Mouse (Mus musculus) A20 (cell line): Measurements from ENCODE around the gene Fbxl8.
"Not testable (repeated sequence)": the region's sequence is repeated elsewhere in the genome, so short reads cannot be mapped to it uniquely, and the experiment has no call there.

Experiments used
- DNase-seq: peaks from one replicate; pipeline ENCODE4 v3.0.0-alpha.2; 2011; ENCODE audit warnings: low read depth, low spot score

Fbxl8 gene

DNA sequence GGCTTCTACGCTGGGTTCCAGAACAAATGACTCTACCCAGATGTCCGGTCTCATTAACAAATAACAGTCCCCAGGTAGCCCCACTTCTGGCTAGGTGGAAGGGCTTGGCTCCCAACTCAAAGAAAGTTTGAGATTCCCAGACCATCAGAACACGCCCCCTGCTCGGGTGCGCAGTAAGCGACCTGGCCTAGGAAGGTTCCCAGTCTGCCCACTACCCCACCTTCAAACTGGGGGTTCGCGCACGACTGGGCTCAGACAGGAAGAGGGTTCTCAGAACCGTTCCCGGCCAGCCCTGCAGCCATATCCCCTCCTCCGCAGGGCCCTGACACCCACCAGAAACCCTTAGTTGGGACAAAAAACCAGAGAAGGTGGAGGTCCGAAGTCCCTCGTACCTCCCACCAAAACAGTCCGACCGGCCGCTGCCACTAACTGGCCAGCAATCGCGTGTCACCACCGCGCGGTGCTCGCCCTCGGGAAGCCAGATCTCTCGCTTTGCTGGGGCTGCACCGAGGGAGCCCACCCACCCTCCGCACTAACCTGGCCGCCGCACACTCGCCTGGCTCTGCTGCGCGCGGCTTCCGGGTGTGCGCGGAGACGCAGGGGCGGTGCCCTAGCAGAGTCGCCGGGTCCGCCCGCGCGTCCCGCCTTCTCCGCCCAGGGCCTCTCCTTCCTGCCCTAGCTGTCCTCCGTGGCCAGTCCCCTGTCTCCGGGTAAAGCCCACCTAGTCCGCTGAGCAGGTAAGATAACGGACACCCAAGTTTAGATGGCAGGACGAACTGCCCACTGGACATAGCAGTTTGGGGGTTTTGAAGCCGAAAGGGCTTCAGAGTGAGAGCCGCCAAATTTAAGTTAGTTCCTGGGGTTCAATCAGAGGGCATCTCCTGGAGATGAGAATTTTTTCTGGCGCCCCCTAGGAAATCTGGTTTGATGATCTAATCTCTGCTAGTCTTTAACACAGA is at the start of gene Fbxl8, which contains the start of gene Tradd:
Gene Fbxl8, plus strand, starts transcription at position 625 of the 959 bp plus-strand sequence.
Gene Tradd, minus strand, starts transcription at position 586 of the 959 bp plus-strand sequence.
- peak; percentile 90 for DNase-seq

DNA sequence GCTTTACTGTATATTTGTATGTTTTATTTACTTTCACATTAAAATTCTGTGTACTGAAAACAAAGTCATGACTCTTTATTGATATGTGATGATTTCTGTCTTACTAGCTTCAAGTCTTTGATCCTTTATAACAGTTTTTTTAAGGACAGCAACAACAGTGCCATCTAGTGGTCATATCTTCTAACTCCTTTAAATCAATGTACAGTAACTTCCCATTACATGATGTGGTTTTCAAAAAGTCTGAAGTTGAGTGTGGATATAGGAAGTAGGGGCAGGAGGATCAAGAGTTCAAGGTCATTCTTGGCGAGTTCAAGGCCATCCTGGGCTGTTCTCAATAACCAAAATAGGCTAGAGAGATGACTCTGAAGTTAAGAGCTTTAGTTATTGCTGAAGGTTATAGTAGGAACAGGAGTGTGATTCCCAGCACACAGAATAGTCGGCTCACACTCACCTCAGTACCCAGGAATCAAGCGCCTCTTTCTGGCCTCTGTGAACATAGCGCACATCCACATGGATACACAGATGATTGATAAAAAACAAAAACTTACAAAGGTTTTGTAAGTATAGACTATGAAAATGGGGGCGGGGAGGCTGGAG is 46.4 kb upstream of the Fbxl8 start:
- DNase-seq, result peak; percentile 51

- no peak for DNase-seq
Measured at GRCm38 (mm10) chr8:105223850-105224249, 40.6 kb upstream of the Fbxl8 start.

GRCm38 (mm10) chr8:105224413-105225271 is 39.8 kb upstream of the Fbxl8 start, which contains the start of gene D230025D16Rik:
TSS of gene D230025D16Rik (plus strand) at chr8:105225145.
- DNase-seq, result peak; percentile 95

DNA sequence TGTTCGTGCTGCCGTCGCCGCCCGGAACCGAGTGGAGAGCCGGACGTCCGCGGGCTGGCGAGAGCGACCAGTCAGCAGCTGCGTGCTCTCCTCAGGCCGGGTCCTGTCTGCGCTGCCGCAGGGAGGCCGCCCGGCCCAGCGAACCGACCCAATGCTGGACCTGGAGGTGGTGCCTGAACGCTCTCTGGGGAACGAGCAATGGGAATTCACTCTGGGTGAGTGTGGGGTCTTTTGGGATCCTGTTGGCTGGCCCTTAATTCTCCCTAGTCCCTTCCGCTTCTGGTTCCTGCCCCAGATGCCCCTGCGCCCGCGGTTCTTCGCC is 39.2 kb upstream of the Fbxl8 start:
- no peak for DNase-seq

DNA sequence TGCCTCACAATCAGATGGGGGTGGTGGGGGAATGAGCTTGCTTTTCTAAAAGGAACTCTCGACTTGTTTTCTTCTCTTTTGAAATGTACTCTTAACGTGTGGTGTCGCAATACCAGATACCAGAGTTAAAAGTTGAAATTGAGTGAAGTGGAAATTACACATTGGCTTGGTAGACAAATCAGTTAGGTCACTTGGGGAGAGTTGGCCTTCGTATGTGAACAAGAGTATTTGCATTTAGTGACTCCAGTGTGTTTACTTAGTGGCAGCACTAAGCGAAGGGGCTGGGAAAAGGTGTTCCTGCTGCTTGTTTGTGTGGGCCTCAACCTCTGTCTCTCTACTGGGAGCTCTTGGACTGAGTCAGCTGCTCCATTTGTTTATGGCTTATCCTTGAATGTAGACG is 38.5 kb upstream of the Fbxl8 start:
- no peak for DNase-seq

- no peak for DNase-seq
Measured at GRCm38 (mm10) chr8:105231503-105232320, 32.7 kb upstream of the Fbxl8 start.

DNA sequence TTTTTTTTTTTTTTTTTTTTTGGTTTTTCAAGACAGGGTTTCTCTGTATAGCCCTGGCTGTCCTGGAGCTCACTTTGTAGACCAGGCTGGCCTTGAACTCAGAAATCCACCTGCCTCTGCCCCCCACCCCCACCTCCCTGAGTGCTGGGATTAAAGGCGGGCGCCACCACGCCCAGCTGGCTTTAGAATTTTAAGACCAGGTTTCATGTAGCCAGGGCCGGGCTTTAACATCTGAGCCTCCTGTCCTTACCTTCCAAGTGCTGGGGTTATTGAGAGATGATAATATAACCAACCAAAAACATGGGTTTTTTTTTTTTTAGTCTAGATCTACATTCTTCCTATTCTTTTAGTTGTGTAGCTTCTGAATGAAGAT is 32.1 kb upstream of the Fbxl8 start:
- DNase-seq, result not testable (repeated sequence)

DNA sequence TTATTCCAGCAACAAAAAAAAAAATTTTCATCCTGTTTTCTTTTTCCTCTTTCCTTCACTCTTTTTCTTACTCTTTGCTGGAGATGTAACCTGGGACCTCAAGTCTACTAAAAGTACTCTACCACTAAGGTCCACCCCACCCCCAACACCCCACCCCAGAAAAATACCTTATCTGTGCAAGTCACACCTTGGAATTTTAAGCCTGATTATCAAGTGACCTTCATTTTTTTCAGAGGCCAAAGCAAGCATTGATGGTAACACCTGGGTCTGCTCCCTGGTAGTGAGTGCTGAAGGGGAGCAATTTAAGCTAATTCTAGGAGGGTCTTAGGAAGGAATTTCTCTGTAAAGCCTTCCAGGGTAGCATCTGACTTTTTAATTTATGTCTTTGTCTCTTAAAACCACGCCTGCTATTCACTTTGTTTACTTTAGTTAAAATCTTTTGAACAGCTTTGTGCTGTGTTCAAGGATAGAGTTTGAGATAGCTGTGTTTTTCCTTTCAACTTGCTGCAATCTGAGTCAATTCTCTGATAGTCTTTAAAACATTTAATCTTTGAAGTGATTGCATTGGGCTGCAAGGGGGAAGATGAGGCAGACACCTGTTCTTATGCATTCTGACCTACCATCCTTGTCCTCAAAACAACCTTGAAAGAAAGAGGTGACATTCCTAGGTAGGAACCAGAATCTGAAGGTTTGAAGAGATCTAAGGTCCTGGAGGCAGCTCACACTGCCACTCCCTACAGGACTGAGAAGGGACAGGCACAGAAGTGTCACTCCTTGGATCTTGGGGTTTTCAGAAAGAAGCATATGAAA is 31.1 kb upstream of the Fbxl8 start:
- no peak for DNase-seq

GRCm38 (mm10) chr8:105235206-105235605 is 29.2 kb upstream of the Fbxl8 start:
- no peak for DNase-seq

DNA sequence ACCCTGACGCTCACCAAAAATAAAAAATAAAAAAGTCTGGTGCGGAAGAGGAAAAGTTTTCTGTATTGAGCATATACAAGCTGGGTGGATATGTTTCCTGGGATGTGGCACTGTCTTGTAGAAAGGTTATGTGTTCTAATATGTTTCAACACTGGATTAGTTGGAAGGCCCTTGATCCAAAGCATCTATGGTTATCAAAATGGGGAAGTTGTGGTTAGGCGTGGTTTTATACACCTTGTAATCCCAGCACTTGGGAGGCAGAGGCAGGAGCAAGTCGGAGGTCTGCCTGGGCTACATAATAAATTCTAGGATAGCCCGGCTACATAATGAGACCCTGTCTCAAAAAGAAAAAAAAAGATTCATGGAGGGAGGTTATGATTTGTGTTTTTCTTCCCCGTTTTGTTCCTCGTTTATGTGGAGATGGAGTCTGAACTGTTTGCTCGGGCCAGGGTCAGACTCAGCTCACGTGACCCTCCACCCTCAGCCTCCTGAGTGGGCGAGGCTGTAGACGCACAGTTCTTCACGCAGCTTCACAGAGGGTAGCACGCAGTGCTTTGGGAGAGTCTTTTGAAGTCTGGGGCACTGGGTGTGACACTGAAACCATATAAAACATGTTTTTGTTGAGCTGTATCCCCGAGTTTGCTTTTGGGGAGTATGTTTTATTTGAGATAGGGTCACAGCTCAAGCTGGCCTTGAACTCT is 26.9 kb upstream of the Fbxl8 start:
- no peak for DNase-seq

- DNase-seq, result no peak
Measured at GRCm38 (mm10) chr8:105241016-105241415, 23.4 kb upstream of the Fbxl8 start.

DNA sequence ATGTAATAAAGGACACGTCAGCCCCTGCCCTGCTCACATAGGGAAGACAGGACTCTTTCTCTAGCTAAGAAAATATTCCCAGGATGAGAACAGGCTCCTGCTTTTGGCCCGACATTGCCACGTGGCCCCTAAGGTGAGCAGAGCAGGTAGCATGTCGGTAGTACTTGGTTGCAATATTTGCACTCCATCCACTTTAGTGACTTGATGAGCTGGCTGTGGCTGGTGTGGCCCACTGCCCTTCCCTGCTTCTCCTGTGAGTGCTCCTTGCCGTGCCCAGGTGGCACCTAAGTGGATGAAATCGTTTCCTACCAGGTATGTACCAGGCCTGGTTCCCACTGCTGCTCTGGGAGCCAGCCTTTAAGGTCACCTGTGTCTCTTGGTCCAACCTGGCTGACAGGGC is 12.5 kb upstream of the Fbxl8 start:
- DNase-seq, result no peak

GRCm38 (mm10) chr8:105252680-105253537 is 11.5 kb upstream of the Fbxl8 start:
- DNase-seq, result no peak

DNA sequence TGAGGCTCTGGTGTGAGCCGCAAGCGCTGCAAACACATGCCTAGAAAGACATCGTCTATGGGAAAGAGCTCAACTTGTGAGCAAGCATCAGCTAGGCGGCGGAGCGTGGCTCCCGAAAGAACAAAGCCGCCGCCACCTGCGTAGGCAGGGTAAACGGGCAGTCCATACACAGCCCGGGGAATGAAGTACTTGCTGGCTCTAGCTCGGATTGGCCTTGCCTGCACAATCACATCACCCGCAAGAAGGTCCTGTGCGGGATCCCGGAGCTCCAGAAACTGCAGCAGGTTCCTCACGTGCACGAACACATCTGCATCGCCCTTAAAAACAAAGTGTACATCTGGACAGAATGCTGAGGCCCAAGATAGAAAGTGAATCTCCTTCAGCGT is 10.7 kb upstream of the Fbxl8 start:
- no peak for DNase-seq

DNA sequence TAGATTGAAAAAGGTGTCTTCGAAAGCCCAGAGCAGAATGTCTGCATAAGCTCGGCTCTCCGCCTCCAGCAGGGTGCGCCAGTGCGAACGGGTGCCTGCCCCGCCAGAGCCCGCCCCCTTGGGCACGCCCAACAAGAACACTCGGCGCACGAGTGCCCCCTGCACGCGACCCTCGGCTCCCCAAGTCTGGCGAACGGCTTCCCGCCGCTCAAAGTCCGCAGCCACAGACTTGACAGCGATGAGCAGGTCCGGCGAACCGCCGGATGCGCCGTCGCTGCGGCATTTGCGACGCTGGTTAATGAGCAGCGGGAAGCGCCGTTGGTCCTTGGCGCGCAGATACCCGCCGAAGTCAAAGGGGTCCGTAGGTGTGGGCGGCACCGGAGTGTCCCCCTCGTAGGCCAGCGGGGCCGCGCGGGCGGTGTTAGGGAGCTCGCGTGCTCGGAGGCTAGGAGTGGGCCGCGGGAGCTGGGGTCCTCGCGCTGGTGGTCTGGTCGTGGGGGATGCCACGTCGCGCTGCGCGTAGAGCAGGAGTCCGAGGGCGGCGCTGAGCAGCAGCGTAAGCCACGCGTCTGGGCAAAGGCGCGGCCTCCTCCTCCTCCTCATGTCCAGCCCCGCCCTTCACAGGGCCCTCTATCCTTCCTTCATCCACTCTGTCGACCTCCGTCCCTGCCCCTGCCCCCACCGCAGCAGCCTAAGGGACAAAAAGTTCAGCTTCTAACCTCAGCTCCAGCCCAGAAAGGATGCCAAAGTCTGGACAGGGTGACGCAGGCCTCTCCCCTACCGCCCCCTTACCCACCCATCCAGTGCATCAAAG is 10.1 kb upstream of the Fbxl8 start:
- DNase-seq, result peak; percentile 95

DNA sequence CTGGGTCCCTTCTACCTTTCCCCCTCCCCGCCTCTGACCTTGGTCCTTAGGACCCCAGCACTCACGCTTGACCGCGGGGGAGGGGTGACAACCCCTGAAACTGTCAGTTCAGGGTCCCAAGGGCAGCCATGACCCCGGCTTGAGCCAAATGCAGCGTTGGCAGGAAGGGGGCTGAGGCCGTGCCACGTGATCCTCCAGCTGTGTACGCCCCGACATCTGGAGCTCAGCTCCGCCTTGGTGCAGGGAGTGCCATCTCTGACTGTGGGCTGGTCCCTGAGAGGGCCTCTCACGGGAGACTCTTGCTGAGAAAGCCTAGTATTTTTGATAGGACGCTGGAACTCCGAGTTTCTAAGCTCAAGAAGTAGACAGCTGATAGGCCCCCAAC is 9.5 kb upstream of the Fbxl8 start, which contains the start of gene B3gnt9:
Gene B3gnt9, minus strand, starts transcription at position 188 of the 385 bp plus-strand sequence.
- DNase-seq, result peak; percentile 81
